Mouse (Mus musculus): ENCODE results near the gene Olfr309.
"Not testable (repeated sequence)": the region's sequence is repeated elsewhere in the genome, so short reads cannot be mapped to it uniquely, and the experiment has no call there.

The Olfr309 gene

GRCm38 (mm10) chr7:86313608-86314007, at the start of gene Olfr309:
Gene Olfr309, minus strand, starts transcription at chr7:86313708.
- DNase-seq = no peak

- not testable (repeated sequence) for DNase-seq
Measured at GRCm38 (mm10) chr7:86346296-86346695, 32.8 kb upstream of the Olfr309 start.

DNA sequence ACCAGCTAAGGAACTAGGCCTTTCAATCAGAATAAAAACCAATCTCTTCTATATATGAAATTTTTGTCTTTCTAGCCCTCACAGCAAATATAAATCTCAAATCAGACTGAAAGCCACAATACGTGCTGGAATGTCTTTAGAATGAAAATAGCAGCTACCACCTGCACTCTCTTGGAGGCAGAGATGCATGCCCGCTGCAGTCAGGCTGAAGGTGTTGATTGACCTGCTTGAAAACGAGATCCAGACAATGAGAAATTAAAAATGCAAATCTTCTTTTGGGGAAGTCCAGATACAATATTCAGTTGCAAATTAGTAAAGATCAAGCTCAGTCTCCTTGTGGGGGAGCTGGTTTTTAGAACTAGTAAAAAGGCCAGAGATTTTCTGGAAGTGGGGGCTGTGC, 30.7 kb upstream of the Olfr309 start:
- no peak for DNase-seq

- DNase-seq = no peak
Measured at GRCm38 (mm10) chr7:86342881-86343565, 29.5 kb upstream of the Olfr309 start.

- no peak for DNase-seq
Measured at GRCm38 (mm10) chr7:86337486-86337885, 24.0 kb upstream of the Olfr309 start, which contains the start of gene Olfr307. Gene Olfr307, minus strand, starts transcription at chr7:86337586.

GRCm38 (mm10) chr7:86325530-86325929, 12.0 kb upstream of the Olfr309 start, which contains the start of gene Olfr308:
Gene Olfr308, minus strand, starts transcription at chr7:86325630.
- no peak for DNase-seq

DNA sequence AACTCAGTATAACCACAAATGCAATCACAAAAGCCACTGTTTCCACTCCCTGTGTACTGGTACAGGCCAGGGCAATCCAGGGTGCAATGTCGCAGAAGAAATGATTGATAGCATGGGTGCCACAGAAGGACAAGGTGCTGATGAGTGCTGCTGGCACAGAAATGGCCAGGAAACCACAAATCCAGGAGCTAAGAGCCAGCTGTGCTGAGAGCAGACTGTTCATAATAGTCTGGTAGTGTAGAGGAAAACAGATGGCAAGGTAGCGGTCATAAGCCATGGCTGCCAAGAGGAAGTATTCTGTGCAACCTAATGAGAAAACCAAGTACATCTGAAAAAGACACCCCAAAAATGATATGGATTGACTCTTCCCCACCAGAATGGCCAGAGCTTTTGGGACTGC, 7.8 kb upstream of the Olfr309 start:
- no peak for DNase-seq

GRCm38 (mm10) chr7:86277072-86277471, 36.4 kb downstream of the Olfr309 start, which contains the start of gene Olfr310:
Gene Olfr310, minus strand, starts transcription at chr7:86277172.
- no peak for DNase-seq
